Mouse (Mus musculus): ENCODE measurements at regions not wholly inside any gene's neighbourhood (a gene's known extent, or its start where the extent isn't known, plus 50 kb on each side); places are given as distances from the start of the nearest gene placed in this dataset.

- no peak for ATAC-seq (ENCODE audit: low read depth)
- 62% methylated on average over 2 of the region's 2 CpGs for WGBS (ENCODE audit: insufficient replicate concordance)
- Histone ChIP-seq H3K4me2 (ENCODE audit: low read depth, low read length) (no peak overlapping the region), H3K27me3 (ENCODE audit: control insufficient read depth, insufficient read depth, low read depth, low read length) (no peaks in the 10 kb centered on the region), H3K9me3 (replicated peaks; ENCODE audit: control insufficient read depth, low read length) (no peaks in the 10 kb centered on the region), H3K36me3 (ENCODE audit: control insufficient read depth, insufficient read depth) (no peaks in the 10 kb centered on the region), H3K9ac (ENCODE audit: low read depth, low read length) (no peak overlapping the region), H3K27ac (ENCODE audit: low read length) (no peak overlapping the region), H3K4me1 (ENCODE audit: control insufficient read depth, low read depth, low read length) (no peaks in the 10 kb centered on the region), H3K4me3 (ENCODE audit: low read depth, low read length) (no peak overlapping the region)
Observed at GRCm38 (mm10) chr12:39724172-39724571, 313.7 kb downstream of the Arl4a start.

- H3K4me1 ChIP-seq (ENCODE audit: control insufficient read depth, low read depth, low read length): no peaks in the 10 kb centered on the region
- 56% methylated on average over 4 of the region's 4 CpGs for WGBS (ENCODE audit: insufficient replicate concordance)
- no peaks in the 10 kb centered on the region for H3K27me3 ChIP-seq (ENCODE audit: control insufficient read depth, insufficient read depth, low read depth, low read length)
- H3K36me3 ChIP-seq (ENCODE audit: control insufficient read depth, insufficient read depth): no peaks in the 10 kb centered on the region
- ATAC-seq (ENCODE audit: low read depth): no peak
- H3K4me3 ChIP-seq (ENCODE audit: low read depth, low read length): no peak overlapping the region
- no peak overlapping the region for H3K27ac ChIP-seq (ENCODE audit: low read length)
- H3K4me2 ChIP-seq (ENCODE audit: low read depth, low read length): no peak overlapping the region
- H3K9ac ChIP-seq (ENCODE audit: low read depth, low read length): no peak overlapping the region
- no peaks in the 10 kb centered on the region for H3K9me3 ChIP-seq (replicated peaks; ENCODE audit: control insufficient read depth, low read length)
Observed at GRCm38 (mm10) chr12:39715120-39715519, 322.7 kb downstream of the Arl4a start.

DNA sequence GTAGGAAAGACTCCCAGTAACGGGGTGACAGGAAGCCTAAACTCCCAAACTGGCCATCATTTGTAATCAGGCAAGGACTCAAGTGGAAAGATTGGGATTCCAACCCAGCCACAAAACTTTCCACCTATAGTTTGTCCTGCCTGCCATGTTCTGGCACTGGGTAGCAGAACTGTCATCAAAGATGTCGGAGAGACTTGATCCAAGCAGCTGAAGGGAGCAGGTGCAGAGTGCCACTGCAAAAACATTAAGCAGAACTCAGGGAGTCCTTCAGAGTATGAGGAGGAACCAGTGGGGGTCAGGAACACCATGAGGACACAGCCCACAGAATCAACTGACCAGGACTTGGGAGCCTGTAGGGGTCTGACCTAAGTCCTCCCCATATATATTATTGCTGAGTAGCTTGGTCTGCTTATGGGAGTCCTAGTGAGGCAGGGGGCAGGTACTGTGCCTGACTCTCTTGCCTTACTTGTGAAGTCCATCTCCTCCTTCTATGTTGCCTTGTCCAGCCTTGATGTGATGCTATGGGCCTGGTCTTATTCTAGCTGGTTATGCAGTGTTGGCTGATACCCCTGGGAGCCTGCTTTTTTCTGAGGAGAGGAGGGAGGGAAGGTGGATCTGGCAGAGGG, 323.5 kb downstream of the Arl4a start:
- Histone ChIP-seq H3K9ac (ENCODE audit: low read depth, low read length) (no peak overlapping the region), H3K36me3 (ENCODE audit: control insufficient read depth, insufficient read depth) (no peaks in the 10 kb centered on the region), H3K4me2 (ENCODE audit: low read depth, low read length) (no peak overlapping the region), H3K4me3 (ENCODE audit: low read depth, low read length) (no peak overlapping the region), H3K27me3 (ENCODE audit: control insufficient read depth, insufficient read depth, low read depth, low read length) (no peaks in the 10 kb centered on the region), H3K9me3 (replicated peaks; ENCODE audit: control insufficient read depth, low read length) (no peaks in the 10 kb centered on the region), H3K27ac (ENCODE audit: low read length) (no peak overlapping the region), H3K4me1 (ENCODE audit: control insufficient read depth, low read depth, low read length) (no peaks in the 10 kb centered on the region)
- 59% methylated on average over 2 of the region's 2 CpGs for WGBS (ENCODE audit: insufficient replicate concordance)
- no peak for ATAC-seq (ENCODE audit: low read depth)

GRCm38 (mm10) chr12:39711807-39712206, 326.0 kb downstream of the Arl4a start:
- H3K9ac ChIP-seq (ENCODE audit: low read depth, low read length): no peak overlapping the region
- no peak for ATAC-seq (ENCODE audit: low read depth)
- H3K4me3 ChIP-seq (ENCODE audit: low read depth, low read length): no peak overlapping the region
- H3K4me2 ChIP-seq (ENCODE audit: low read depth, low read length): no peak overlapping the region
- no peaks in the 10 kb centered on the region for H3K36me3 ChIP-seq (ENCODE audit: control insufficient read depth, insufficient read depth)
- H3K9me3 ChIP-seq (replicated peaks; ENCODE audit: control insufficient read depth, low read length): no peaks in the 10 kb centered on the region
- H3K27ac ChIP-seq (ENCODE audit: low read length): no peak overlapping the region
- 41% methylated on average over 1 of the region's 1 CpGs for WGBS (ENCODE audit: insufficient replicate concordance)
- H3K4me1 ChIP-seq (ENCODE audit: control insufficient read depth, low read depth, low read length): no peaks in the 10 kb centered on the region
- no peaks in the 10 kb centered on the region for H3K27me3 ChIP-seq (ENCODE audit: control insufficient read depth, insufficient read depth, low read depth, low read length)

- ATAC-seq (ENCODE audit: low read depth): no peak
- Histone ChIP-seq H3K4me2 (ENCODE audit: low read depth, low read length) (no peak overlapping the region), H3K4me1 (ENCODE audit: control insufficient read depth, low read depth, low read length) (no peaks in the 10 kb centered on the region), H3K36me3 (ENCODE audit: control insufficient read depth, insufficient read depth) (no peaks in the 10 kb centered on the region), H3K27me3 (ENCODE audit: control insufficient read depth, insufficient read depth, low read depth, low read length) (no peaks in the 10 kb centered on the region), H3K27ac (ENCODE audit: low read length) (no peak overlapping the region), H3K9ac (ENCODE audit: low read depth, low read length) (no peak overlapping the region), H3K9me3 (replicated peaks; ENCODE audit: control insufficient read depth, low read length) (no peaks in the 10 kb centered on the region), H3K4me3 (ENCODE audit: low read depth, low read length) (no peak overlapping the region)
- 75% methylated on average over 5 of the region's 5 CpGs for WGBS (ENCODE audit: insufficient replicate concordance)
Observed at GRCm38 (mm10) chr12:39709850-39710249, 328.0 kb downstream of the Arl4a start.

- WGBS (ENCODE audit: insufficient replicate concordance): 60% methylated on average over 3 of the region's 3 CpGs
- Histone ChIP-seq H3K9me3 (replicated peaks; ENCODE audit: control insufficient read depth, low read length) (no peaks in the 10 kb centered on the region), H3K4me3 (ENCODE audit: low read depth, low read length) (no peak overlapping the region), H3K27ac (ENCODE audit: low read length) (no peak overlapping the region), H3K9ac (ENCODE audit: low read depth, low read length) (no peak overlapping the region), H3K4me1 (ENCODE audit: control insufficient read depth, low read depth, low read length) (no peaks in the 10 kb centered on the region), H3K4me2 (ENCODE audit: low read depth, low read length) (no peak overlapping the region), H3K36me3 (ENCODE audit: control insufficient read depth, insufficient read depth) (no peaks in the 10 kb centered on the region), H3K27me3 (ENCODE audit: control insufficient read depth, insufficient read depth, low read depth, low read length) (no peaks in the 10 kb centered on the region)
- ATAC-seq (ENCODE audit: low read depth): no peak
Observed at GRCm38 (mm10) chr12:39697182-39697581, 340.6 kb downstream of the Arl4a start.

DNA sequence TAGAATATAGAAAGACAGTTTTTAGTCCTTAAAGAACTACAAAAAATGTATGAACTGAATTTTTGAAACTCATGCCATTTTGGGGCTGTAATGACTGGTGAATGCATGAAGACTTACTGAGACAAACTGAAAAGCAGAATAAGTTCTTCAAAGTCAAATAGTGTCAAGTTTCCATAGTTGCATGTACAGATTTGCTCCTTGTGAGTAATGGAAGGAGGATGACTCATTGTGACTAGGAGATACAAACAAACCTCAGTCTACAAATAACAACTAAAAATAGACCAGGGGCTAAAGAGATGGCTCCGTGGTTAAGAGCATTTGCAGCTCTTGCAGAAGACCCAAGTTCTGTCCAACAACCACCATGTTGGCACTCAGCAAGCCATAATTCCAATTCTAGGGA, 342.5 kb downstream of the Arl4a start:
- Histone ChIP-seq H3K9ac (ENCODE audit: low read depth, low read length) (no peak overlapping the region), H3K9me3 (replicated peaks; ENCODE audit: control insufficient read depth, low read length) (no peaks in the 10 kb centered on the region), H3K27me3 (ENCODE audit: control insufficient read depth, insufficient read depth, low read depth, low read length) (no peaks in the 10 kb centered on the region), H3K4me3 (ENCODE audit: low read depth, low read length) (no peak overlapping the region), H3K36me3 (ENCODE audit: control insufficient read depth, insufficient read depth) (no peaks in the 10 kb centered on the region), H3K4me1 (ENCODE audit: control insufficient read depth, low read depth, low read length) (no peaks in the 10 kb centered on the region), H3K4me2 (ENCODE audit: low read depth, low read length) (no peak overlapping the region), H3K27ac (ENCODE audit: low read length) (no peak overlapping the region)
- ATAC-seq (ENCODE audit: low read depth): no peak
- 45% methylated on average over 1 of the region's 1 CpGs for WGBS (ENCODE audit: insufficient replicate concordance)

DNA sequence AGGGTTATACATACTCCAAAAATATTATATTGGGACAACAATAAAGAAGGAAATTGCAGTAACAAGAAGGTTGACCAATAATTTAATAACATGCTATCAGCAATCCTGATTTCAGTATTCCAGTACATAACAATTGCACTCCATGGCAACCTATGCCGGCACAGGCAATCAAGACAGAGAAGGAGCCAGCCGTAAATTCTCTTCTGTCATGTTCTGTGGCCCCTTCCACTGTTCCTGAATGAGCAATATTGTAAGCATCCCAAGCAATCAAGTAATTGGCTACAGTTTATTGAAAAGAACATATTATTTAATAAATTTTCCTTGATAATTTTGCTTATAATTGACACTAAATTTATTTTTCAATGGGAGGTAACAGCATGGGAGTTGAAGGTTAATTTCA, 345.8 kb downstream of the Arl4a start:
- H3K27ac ChIP-seq (ENCODE audit: low read length): no peak overlapping the region
- no peaks in the 10 kb centered on the region for H3K27me3 ChIP-seq (ENCODE audit: control insufficient read depth, insufficient read depth, low read depth, low read length)
- ATAC-seq (ENCODE audit: low read depth): no peak
- no peaks in the 10 kb centered on the region for H3K36me3 ChIP-seq (ENCODE audit: control insufficient read depth, insufficient read depth)
- H3K4me3 ChIP-seq (ENCODE audit: low read depth, low read length): no peak overlapping the region
- H3K9ac ChIP-seq (ENCODE audit: low read depth, low read length): no peak overlapping the region
- no peaks in the 10 kb centered on the region for H3K4me1 ChIP-seq (ENCODE audit: control insufficient read depth, low read depth, low read length)
- no peak overlapping the region for H3K4me2 ChIP-seq (ENCODE audit: low read depth, low read length)
- WGBS (ENCODE audit: insufficient replicate concordance): 72% methylated on average over 2 of the region's 2 CpGs
- no peaks in the 10 kb centered on the region for H3K9me3 ChIP-seq (replicated peaks; ENCODE audit: control insufficient read depth, low read length)

DNA sequence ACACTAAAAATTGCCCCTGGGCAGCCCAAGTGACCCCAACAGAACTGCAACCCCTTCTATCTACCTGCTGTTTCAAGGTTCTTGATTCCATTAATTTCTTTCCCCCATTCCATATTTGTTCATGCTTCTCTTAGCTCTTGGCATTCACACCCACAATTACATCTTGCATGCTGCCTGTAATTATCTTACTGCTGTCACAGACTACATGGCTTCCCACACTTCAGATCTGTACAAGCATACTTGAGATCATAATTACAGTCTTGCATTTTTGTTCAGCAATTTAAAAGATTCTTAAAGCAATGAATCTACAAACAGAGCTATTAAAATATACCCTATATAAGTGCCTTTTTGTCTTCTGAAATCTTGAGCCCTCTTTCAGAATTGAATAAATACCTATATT, 352.4 kb downstream of the Arl4a start:
- Histone ChIP-seq H3K36me3 (ENCODE audit: control insufficient read depth, insufficient read depth) (no peaks in the 10 kb centered on the region), H3K27me3 (ENCODE audit: control insufficient read depth, insufficient read depth, low read depth, low read length) (no peaks in the 10 kb centered on the region), H3K4me2 (ENCODE audit: low read depth, low read length) (no peak overlapping the region), H3K4me1 (ENCODE audit: control insufficient read depth, low read depth, low read length) (no peaks in the 10 kb centered on the region), H3K9me3 (replicated peaks; ENCODE audit: control insufficient read depth, low read length) (no peaks in the 10 kb centered on the region), H3K9ac (ENCODE audit: low read depth, low read length) (no peak overlapping the region), H3K4me3 (ENCODE audit: low read depth, low read length) (no peak overlapping the region), H3K27ac (ENCODE audit: low read length) (no peak overlapping the region)
- ATAC-seq (ENCODE audit: low read depth): no peak

Data from liver, embryonic 16.5 days (tissue).